Mouse (Mus musculus) heart, embryonic 12.5 days (tissue): Measurements from ENCODE around the gene Zfp800. TPM values are rescaled to one million over a fixed set of nuclear protein-coding genes. Genes with fewer than 3 reads are reported as not detected.

Source experiments
- ATAC-seq: fragments of 200-750 bp; cut with Nextera tagmentation; 2 replicates; pipeline ENCODE4 v1.8.0; 2017; ENCODE audit warnings: moderate TSS enrichment, moderate library complexity; ENCODE audit not compliant: insufficient number of reproducible peaks, low FRiP score
- H3K27ac ChIP-seq: fragments of 300-500 bp; sonication (generic); 2 replicates; pipeline ENCODE4 v1.5.1; 2016; ENCODE audit warnings: mild to moderate bottlenecking, moderate library complexity; ENCODE audit not compliant: poor library complexity, severe bottlenecking
- H3K27me3 ChIP-seq: fragments of 300-500 bp; sonication (generic); replicated peaks from 2 replicates; pipeline ENCODE4 v1.6.1; 2016; ENCODE audit warnings: mild to moderate bottlenecking, moderate library complexity
- H3K36me3 ChIP-seq: fragments of 300-500 bp; sonication (generic); 2 replicates; pipeline ENCODE4 v1.6.1; 2016; ENCODE audit warnings: mild to moderate bottlenecking, moderate library complexity
- H3K4me1 ChIP-seq: fragments of 300-500 bp; sonication (generic); replicated peaks from 2 replicates; pipeline ENCODE4 v1.6.1; 2016; ENCODE audit warnings: mild to moderate bottlenecking
- H3K4me2 ChIP-seq: fragments of 300-500 bp; sonication (generic); 2 replicates; pipeline ENCODE4 v1.6.1; 2016; ENCODE audit warnings: mild to moderate bottlenecking, moderate library complexity
- H3K4me3 ChIP-seq: fragments of 300-500 bp; sonication (generic); 2 replicates; pipeline ENCODE4 v1.5.1; 2016; ENCODE audit warnings: mild to moderate bottlenecking
- H3K9ac ChIP-seq: fragments of 300-500 bp; sonication (generic); 2 replicates; pipeline ENCODE4 v1.6.1; 2016; ENCODE audit warnings: mild to moderate bottlenecking, moderate library complexity
- H3K9me3 ChIP-seq: fragments of 300-500 bp; sonication (generic); replicated peaks from 2 replicates; pipeline ENCODE4 v1.6.1; 2016; ENCODE audit warnings: mild to moderate bottlenecking, moderate library complexity
- WGBS: fragments of 180-500 bp; shearing (Covaris S2); methylation state at CpG from one replicate; pipeline ENCODE4 v1.1.7; 2016; 5-methylcytosine and 5-hydroxymethylcytosine counted together
- polyA plus RNA-seq: library from polyadenylated mRNA; unstranded; fragments of >200 nt; fragmentation: Nextera tagmentation; extraction: Ambion mirVana; gene quantifications from 2 replicates; pipeline ENCODE4 v1.2.1, GENCODE M21; 2016

Zfp800 gene
- polyA plus RNA-seq, result 16.8 and 17.1 TPM in 2 replicates

- Histone ChIP-seq H3K4me2 (peak within 1 kb of the TSS; percentile 73), H3K4me1 (0 out of 2 replicates have a peak, but pooled peaks cover 4% of the 10 kb centered on the region), H3K36me3 (no peaks in the 10 kb centered on the region), H3K27me3 (peaks cover 53% of the 10 kb centered on the region), H3K9me3 (peaks cover 13% of the 10 kb centered on the region; the same call in 1 of the 2 replicates), H3K4me3 (peak within 1 kb of the TSS; percentile 44), H3K9ac (peak within 1 kb of the TSS; percentile 42), H3K27ac (no peak within 1 kb of the TSS)
- no peak for ATAC-seq
- WGBS, result 1% methylated on average over 33 of the region's 33 CpGs
These were observed at the start of gene Zfp800 for GRCm38 (mm10) chr6:28397681-28398203. Gene Zfp800, minus strand, starts transcription at chr6:28398005.

GRCm38 (mm10) chr6:28431538-28431855 is 33.7 kb upstream of the Zfp800 start:
- H3K27me3 ChIP-seq, result no peaks in the 10 kb centered on the region
- H3K9me3 ChIP-seq, result no peaks in the 10 kb centered on the region

GRCm38 (mm10) chr6:28430795-28431537 is 33.2 kb upstream of the Zfp800 start:
- Histone ChIP-seq H3K36me3 (peaks cover 12% of the 10 kb centered on the region), H3K4me1 (0 out of 2 replicates have a peak, but pooled peaks cover 4% of the 10 kb centered on the region), H3K27ac (no peak overlapping the region), H3K4me3 (no peak overlapping the region), H3K27me3 (no peaks in the 10 kb centered on the region), H3K9ac (no peak overlapping the region), H3K9me3 (no peaks in the 10 kb centered on the region), H3K4me2 (no peak overlapping the region)
- no peak for ATAC-seq
- WGBS, result 66% methylated on average over 10 of the region's 10 CpGs

More at GRCm38 (mm10) chr6:28431538-28431855, 33.7 kb upstream of the Zfp800 start:
- 0 out of 2 replicates have a peak, but pooled peaks cover 4% of the 10 kb centered on the region for H3K4me1 ChIP-seq
- no peak overlapping the region for H3K4me3 ChIP-seq
- no peak overlapping the region for H3K9ac ChIP-seq
- H3K36me3 ChIP-seq, result peaks cover 6% of the 10 kb centered on the region
- no peak overlapping the region for H3K4me2 ChIP-seq
- WGBS, result 63% methylated on average over 6 of the region's 6 CpGs
- no peak for ATAC-seq
- no peak overlapping the region for H3K27ac ChIP-seq

GRCm38 (mm10) chr6:28429870-28430269 is 32.1 kb upstream of the Zfp800 start:
- Histone ChIP-seq H3K4me3 (no peak overlapping the region), H3K27ac (no peak overlapping the region), H3K4me2 (no peak overlapping the region), H3K9me3 (no peaks in the 10 kb centered on the region), H3K9ac (no peak overlapping the region), H3K36me3 (peaks cover 22% of the 10 kb centered on the region), H3K4me1 (peaks cover 7% of the 10 kb centered on the region), H3K27me3 (no peaks in the 10 kb centered on the region)
- 81% methylated on average over 11 of the region's 11 CpGs for WGBS
- no peak for ATAC-seq

- no peak for ATAC-seq
- H3K27me3 ChIP-seq, result no peaks in the 10 kb centered on the region
- H3K4me2 ChIP-seq, result no peak within 1 kb of the TSS
- no peak within 1 kb of the TSS for H3K27ac ChIP-seq
- peaks cover 15% of the 10 kb centered on the region for H3K4me1 ChIP-seq
- H3K9ac ChIP-seq, result no peak within 1 kb of the TSS
- H3K9me3 ChIP-seq, result no peaks in the 10 kb centered on the region
- peaks cover 25% of the 10 kb centered on the region for H3K36me3 ChIP-seq
- 82% methylated on average over 3 of the region's 3 CpGs for WGBS
- no peak within 1 kb of the TSS for H3K4me3 ChIP-seq
These were observed 30.5 kb upstream of the Zfp800 start, which contains the start of gene Gcc1 for GRCm38 (mm10) chr6:28428290-28428689. Gene Gcc1, minus strand, starts transcription at chr6:28428390.

GRCm38 (mm10) chr6:28427096-28427839 is 29.5 kb upstream of the Zfp800 start, which contains the start of gene Fscn3:
Gene Fscn3, plus strand, starts transcription at chr6:28427789.
- Histone ChIP-seq H3K4me3 (no peak within 1 kb of the TSS), H3K4me1 (peaks cover 20% of the 10 kb centered on the region), H3K27me3 (no peaks in the 10 kb centered on the region), H3K4me2 (no peak within 1 kb of the TSS), H3K9me3 (no peaks in the 10 kb centered on the region), H3K27ac (no peak within 1 kb of the TSS), H3K36me3 (peaks cover 25% of the 10 kb centered on the region), H3K9ac (no peak within 1 kb of the TSS)
- ATAC-seq, result no peak
- WGBS, result 80% methylated on average over 3 of the region's 3 CpGs

- peak overlapping the region; percentile 98 for H3K4me3 ChIP-seq
- 54% methylated on average over 6 of the region's 6 CpGs for WGBS
These were observed 27.2 kb upstream of the Zfp800 start for GRCm38 (mm10) chr6:28425019-28425418.

GRCm38 (mm10) chr6:28423767-28424695 is 26.2 kb upstream of the Zfp800 start:
- peak overlapping the region; percentile 98 for H3K9ac ChIP-seq
- H3K4me2 ChIP-seq, result peak overlapping the region; percentile 73
- ATAC-seq, result peak; percentile 66
- no peaks in the 10 kb centered on the region for H3K27me3 ChIP-seq
- H3K27ac ChIP-seq, result peak overlapping the region; percentile 80
- H3K9me3 ChIP-seq, result no peaks in the 10 kb centered on the region
- WGBS, result 3% methylated on average over 43 of the region's 46 CpGs
- peak overlapping the region; percentile 98 for H3K4me3 ChIP-seq
- peaks cover 43% of the 10 kb centered on the region for H3K4me1 ChIP-seq
- peaks cover 27% of the 10 kb centered on the region for H3K36me3 ChIP-seq

More at GRCm38 (mm10) chr6:28425019-28425418, 27.2 kb upstream of the Zfp800 start:
- Histone ChIP-seq H3K36me3 (peaks cover 25% of the 10 kb centered on the region), H3K27me3 (no peaks in the 10 kb centered on the region), H3K4me1 (peaks cover 36% of the 10 kb centered on the region), H3K27ac (no peak overlapping the region), H3K4me2 (peak overlapping the region; percentile 73), H3K9me3 (no peaks in the 10 kb centered on the region), H3K9ac (0 out of 2 replicates have a peak overlapping the region, but pooled peaks have one; percentile 16)
- no peak for ATAC-seq

- 1% methylated on average over 39 of the region's 42 CpGs for WGBS
- Histone ChIP-seq H3K4me3 (peak within 1 kb of the TSS; percentile 98), H3K9me3 (no peaks in the 10 kb centered on the region), H3K4me1 (peaks cover 43% of the 10 kb centered on the region), H3K36me3 (peaks cover 35% of the 10 kb centered on the region), H3K27ac (peak within 1 kb of the TSS; percentile 80), H3K27me3 (no peaks in the 10 kb centered on the region), H3K4me2 (peak within 1 kb of the TSS; percentile 73), H3K9ac (peak within 1 kb of the TSS; percentile 98)
- peak; percentile 79 for ATAC-seq
These were observed 25.5 kb upstream of the Zfp800 start, which contains the start of gene Arf5 for GRCm38 (mm10) chr6:28423313-28423712. Gene Arf5, plus strand, starts transcription at chr6:28423560.

- peak overlapping the region; percentile 80; the same call in 1 of the 2 replicates for H3K27ac ChIP-seq
- H3K36me3 ChIP-seq, result peaks cover 40% of the 10 kb centered on the region
- no peaks in the 10 kb centered on the region for H3K9me3 ChIP-seq
- H3K4me2 ChIP-seq, result peak overlapping the region; percentile 73
- 70% methylated on average over 15 of the region's 15 CpGs for WGBS
- H3K9ac ChIP-seq, result no peak overlapping the region
- peaks cover 43% of the 10 kb centered on the region for H3K4me1 ChIP-seq
- no peaks in the 10 kb centered on the region for H3K27me3 ChIP-seq
- ATAC-seq, result no peak
- H3K4me3 ChIP-seq, result peak overlapping the region; percentile 98
These were observed 25.0 kb upstream of the Zfp800 start for GRCm38 (mm10) chr6:28422651-28423290.
